Mouse (Mus musculus) kidney, adult 11 months (tissue): ENCODE results near the gene Pagr1b.

Experiments used
- DNase-seq: peaks from one replicate; pipeline ENCODE4 v3.0.0; 2022

Gene Pagr1b

DNA sequence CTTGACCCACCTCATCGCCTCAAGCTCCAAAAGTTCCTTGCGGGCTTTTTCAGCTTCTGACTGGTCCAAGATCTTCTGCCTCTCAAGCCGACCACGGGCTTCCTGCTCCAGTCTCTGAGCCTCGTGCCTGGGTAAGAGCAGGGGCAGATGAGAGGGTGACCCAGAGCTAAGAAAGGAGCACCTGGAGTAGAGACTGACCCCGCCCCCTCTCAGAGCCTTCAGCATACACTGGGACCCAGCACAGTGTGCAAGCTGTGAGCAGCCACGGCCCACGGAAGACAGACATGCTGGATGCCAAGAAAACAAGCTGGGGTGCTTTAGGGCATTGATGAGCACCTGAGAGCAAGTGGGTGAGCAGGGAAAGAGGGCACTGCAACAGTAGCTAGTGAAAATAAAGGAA is 27.5 kb downstream of the Pagr1b start:
- no peak for DNase-seq

DNA sequence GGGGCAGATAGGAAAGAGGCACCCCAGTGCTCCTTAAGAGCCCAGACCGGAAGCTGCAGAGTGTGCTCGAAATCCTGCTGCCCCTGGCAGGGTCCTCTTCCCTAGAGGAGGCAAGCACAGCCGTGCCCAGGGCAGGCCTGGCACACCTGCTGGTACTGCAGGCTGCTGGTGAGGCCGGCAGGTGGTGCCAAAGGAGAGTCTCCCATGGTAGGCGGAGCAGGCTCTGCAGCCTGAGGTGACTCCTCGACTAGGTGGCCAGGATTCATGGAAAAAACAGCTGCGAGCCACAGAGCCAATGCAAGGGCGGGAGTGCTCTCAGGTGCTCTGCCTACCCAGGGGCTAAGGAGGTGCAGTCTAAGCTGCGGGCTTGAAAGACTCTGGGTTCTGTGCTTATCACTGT is 30.0 kb downstream of the Pagr1b start:
- peak; percentile 70 for DNase-seq

- no peak for DNase-seq
Measured at GRCm38 (mm10) chr7:126984667-126985444, 31.4 kb downstream of the Pagr1b start.

DNA sequence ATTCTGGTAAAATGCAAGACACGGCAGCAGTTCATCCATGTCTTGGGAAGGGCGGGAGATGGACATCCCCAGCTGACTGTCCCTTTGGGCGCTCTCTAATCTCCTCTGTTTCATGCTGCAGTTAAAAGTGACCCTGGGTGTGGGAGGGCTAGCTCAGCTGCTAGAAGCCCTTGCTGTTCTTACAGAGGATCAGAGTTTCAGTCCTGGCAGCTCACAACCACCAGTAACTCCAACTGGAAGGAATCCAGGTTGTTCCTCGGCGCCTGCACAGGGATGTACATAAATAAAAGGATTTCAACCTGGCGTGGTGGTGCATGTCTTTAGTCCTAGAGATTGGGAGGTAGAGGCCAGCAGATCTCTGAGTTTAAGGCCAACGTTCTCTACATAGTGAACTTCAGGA is 33.2 kb downstream of the Pagr1b start:
- DNase-seq: no peak

DNA sequence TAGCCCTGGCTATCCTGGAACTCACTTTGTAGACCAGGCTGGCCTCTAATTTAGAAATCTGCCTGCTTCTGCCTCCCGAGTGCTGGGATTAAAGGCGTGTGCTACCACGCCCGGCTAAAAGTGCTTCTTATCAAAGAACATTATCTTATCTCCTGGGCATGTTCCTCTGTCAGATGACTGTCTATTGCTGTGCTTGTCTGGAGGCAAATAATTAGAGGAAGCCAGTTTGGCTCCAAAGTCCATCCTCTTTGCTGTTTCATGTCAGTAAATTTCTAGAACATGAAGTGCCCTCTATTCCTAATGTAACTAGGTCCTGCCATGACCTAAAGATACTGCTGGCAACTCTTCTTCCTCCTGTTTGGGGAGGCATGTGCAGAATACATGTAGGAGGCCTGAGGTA is 34.2 kb downstream of the Pagr1b start:
- DNase-seq: no peak

- DNase-seq: no peak
Measured at GRCm38 (mm10) chr7:126981601-126982000, 34.7 kb downstream of the Pagr1b start.

DNA sequence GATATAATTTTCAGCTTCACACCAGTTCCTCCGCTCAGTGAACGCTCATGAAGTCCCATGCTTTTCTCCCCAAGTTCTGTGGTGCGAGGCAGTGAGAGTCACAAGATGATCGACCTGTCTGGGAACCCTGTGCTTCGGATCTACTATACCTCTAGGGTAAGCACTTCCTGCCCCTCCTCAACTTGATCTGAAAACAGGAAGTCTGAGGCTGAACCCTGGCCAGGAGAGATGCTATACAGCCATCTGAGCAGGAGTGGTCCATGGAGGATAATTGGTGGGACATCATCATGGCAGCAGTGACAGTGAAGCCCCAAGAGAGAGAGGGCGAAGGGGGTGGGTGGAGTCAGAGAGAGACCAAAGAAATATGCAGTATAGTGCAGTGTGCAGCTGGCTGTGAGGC is 37.4 kb downstream of the Pagr1b start:
- DNase-seq: no peak

DNA sequence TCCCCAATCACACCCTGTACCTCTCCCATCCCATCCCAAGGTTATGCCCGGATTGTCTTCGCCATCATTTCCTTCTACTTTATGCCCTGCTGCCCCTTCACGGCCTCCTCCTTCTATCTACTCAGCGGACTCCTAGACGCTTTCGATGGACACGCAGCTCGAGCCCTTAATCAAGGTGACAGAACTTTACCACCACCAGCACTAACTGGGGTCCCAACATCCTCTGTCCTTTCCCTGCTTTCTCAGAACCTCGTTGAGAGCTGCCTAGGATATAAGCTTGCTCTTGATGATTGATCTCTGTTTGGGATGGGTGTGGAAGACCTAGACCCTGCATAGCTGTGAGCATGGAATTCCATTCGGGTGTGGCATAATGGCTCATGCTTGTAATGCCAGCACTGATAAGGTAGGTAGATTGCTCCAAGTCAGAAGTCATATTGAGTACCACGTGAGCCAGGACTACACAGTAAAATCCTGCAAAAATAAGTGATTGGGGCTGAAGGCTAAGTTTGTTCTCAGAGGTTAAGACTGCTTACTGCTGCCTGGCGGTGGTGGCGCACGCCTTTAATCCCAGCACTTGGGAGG is 39.3 kb downstream of the Pagr1b start:
- no peak for DNase-seq

DNA sequence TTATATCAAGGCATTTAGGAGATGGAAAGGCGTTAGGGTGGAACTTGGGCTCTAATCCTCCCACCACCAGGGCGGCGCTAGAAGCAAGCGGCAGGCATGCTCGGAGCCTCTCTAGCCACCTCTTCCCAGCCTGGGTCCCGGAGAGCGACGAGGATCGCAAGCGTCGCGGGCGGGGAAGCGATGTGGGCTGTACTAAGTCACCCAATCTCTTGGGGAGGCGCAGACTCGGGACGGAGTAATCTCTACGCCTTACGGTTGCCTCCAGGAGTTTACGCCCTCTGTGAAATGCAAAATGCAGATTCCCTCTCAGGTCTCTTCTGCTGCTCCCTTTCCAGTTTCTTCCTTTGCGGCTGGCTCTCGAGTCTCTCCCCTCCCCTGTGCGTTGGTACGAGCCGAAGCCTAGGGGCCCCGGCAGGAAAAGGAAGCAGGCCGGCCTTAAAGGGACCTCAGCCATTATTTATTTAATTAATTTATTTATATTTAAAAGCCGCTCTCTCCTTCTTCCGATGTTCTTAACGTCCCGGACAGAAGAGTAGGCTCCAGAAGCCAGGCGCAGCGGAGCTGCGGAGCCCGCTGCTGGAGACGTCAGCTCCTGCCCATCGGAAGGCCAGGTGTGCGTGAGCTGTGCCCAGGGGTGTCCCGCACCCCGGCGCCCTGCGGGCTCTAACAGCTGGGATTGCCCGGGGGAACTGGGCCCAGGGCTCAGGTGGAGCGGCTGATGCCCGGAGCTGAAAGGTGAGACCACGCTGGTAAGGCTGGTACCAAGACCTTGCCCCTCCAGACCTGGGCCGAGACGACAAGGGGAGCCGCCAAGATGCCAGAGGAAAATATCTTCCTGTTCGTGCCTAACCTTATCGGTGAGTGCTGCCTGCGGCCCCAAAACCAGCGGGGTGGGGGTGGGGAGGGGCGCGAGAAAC is 40.1 kb downstream of the Pagr1b start, which contains the start of gene Cdiptos:
Gene Cdiptos, minus strand, starts transcription at position 149 of the 917 bp plus-strand sequence.
- peak; percentile 92 for DNase-seq

GRCm38 (mm10) chr7:126975893-126975949 is 40.6 kb downstream of the Pagr1b start, which contains the start of gene Cdipt:
Gene Cdipt (plus strand): TSS chr7:126975914.
- DNase-seq: no peak

DNA sequence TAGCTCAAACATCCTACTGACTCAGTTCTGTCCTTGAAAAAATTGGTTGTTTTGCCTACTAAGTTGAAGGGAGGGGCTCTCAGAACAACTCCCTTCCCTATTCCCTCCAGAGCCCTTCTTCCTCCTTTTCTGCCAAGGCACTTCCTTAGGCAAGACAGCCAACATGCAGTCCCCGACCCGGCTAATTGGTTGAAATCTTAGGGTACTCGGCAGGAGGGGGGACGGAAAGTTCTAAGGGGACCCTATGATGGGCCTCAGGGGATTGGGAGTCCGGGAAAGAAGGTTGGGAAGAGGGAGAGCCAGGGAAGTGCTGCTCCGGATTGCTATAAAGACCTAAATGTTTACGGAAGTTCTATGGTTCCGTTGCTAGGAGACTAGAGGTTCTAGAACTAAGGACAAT is 40.8 kb downstream of the Pagr1b start:
- DNase-seq: no peak

GRCm38 (mm10) chr7:126967361-126967760 is 48.9 kb downstream of the Pagr1b start:
- DNase-seq: no peak

DNA sequence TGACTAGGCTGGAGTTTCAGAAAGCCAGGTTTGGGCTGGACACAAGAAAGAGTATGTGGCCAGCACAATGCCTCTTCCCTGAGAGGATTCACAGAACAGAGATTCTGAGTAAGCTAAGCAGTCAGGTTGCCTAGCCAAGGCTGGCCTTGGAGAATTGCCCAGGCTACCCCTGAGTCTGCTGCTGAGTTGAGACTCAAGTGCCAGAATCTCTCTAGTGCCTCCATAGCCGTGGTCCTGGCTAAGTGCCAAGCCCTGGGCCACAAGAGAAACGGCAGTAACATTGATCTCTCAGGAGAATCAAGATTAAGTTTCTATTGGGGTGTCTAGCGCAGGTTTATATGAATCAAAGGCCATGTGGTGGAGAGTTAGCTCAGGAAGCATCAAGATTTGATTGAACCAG is 50.7 kb downstream of the Pagr1b start:
- DNase-seq: no peak

DNA sequence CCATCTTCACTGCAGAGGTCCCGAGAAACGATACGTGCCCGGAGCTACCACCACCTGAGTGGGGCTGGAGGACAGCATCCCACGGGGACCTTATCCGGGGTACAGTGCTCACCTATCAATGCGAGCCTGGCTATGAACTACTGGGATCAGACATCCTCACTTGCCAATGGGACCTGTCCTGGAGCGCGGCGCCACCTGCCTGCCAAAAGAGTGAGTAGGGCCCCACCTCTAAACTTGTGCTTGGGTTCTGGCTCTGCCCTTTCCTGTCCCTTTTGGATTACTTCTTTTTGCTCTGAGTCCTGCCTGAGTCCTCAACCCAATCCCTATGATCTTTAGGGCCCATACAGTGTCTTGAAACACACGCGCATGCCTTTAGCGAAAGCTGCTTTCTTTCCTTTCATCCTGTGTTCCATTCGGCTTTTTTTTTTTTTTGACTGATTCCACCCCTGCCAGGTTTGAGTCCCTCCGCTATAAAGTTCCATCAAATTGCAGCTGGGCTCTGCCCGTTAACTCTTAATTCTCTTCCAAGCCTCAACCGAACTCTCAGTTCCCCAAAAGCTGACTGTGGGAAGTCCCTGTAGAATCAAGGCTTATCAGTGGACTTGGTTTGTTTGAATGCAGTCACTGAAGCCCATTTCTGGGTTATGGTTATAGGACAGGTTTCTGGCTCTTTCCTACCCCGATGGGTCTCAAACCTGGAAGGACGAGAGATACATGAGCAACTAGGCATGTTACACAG is 52.6 kb downstream of the Pagr1b start:
- peak; percentile 38 for DNase-seq

DNA sequence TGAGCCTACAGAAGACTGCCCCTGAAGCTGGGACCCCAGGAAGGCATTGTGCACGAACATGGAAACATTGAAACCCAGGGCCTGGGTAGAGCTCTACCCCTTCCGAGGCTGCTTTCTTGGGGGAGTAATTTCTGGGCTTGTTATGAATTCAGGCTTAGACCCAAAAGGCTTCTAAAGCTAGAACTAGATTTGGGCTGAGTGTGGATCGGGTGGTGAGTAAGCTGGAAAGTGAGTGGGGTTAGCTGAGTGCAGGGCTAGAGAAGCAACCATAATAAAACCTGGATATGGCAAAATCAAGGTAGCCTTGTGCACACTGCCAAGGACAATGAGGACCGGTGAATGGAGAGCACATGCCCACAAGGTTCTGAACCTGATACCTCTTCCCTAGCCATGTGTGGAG is 54.3 kb downstream of the Pagr1b start:
- DNase-seq: no peak

GRCm38 (mm10) chr7:126961095-126961494 is 55.2 kb downstream of the Pagr1b start:
- DNase-seq: no peak

- no peak for DNase-seq
Measured at GRCm38 (mm10) chr7:126959780-126960179, 56.5 kb downstream of the Pagr1b start.

GRCm38 (mm10) chr7:126955125-126955524 is 61.2 kb downstream of the Pagr1b start:
- DNase-seq: no peak

- DNase-seq: no peak
Measured at GRCm38 (mm10) chr7:126952646-126953045, 63.6 kb downstream of the Pagr1b start.

DNA sequence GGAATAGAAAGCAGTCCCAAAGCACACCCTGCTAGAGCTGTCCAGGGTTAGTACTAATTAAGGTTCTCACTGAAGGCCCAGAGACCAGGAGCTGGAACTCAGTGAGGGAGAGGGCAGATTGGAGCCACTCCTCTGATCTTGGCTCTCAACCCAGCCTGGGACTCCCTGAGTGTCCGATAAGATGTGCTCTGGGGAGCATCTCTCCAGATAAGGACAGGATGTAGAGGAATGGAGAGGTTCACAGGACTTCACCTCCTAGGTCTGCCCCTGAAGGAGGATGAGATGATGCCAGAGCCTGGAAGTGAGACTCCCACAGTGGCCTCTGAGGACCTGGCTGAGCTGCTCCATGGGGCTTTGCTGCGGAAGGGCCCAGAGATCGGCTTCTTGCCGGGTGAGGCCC is 64.5 kb downstream of the Pagr1b start:
- DNase-seq: no peak
